Mouse (Mus musculus) C2C12 (cell line): Measurements from ENCODE around the gene Gpr171.

Source experiments
- CEBPB ChIP-seq: IDR thresholded peaks from one replicate; pipeline ENCODE4 v1.6.1; 2011; ENCODE audit warnings: low read depth, mild to moderate bottlenecking, control low read depth, moderate library complexity
- CTCF ChIP-seq: IDR thresholded peaks from one replicate; pipeline ENCODE4 v1.5.1; 2011; ENCODE audit not compliant: control insufficient read depth, insufficient read depth, insufficient read length
- FOSL1 ChIP-seq: IDR thresholded peaks from one replicate; pipeline ENCODE4 v1.8.0; 2011; ENCODE audit warnings: mild to moderate bottlenecking, low read length; ENCODE audit not compliant: poor library complexity, insufficient read depth, severe bottlenecking
- MAX ChIP-seq: IDR thresholded peaks from one replicate; pipeline ENCODE4 v1.6.1; 2011; ENCODE audit warnings: mild to moderate bottlenecking, control low read depth
- MYOD1 ChIP-seq: IDR thresholded peaks from one replicate; pipeline ENCODE4 v1.6.1; 2011; ENCODE audit warnings: low read depth; ENCODE audit not compliant: control insufficient read depth, insufficient read length
- MYOG ChIP-seq: IDR thresholded peaks from one replicate; pipeline ENCODE4 v1.6.1; 2011; ENCODE audit not compliant: control insufficient read depth, insufficient read length; ENCODE audit errors: extremely low read depth
- USF1 ChIP-seq: IDR thresholded peaks from one replicate; pipeline ENCODE4 v1.6.1; 2011; ENCODE audit warnings: low read depth, mild to moderate bottlenecking, control low read depth, moderate library complexity

DNA sequence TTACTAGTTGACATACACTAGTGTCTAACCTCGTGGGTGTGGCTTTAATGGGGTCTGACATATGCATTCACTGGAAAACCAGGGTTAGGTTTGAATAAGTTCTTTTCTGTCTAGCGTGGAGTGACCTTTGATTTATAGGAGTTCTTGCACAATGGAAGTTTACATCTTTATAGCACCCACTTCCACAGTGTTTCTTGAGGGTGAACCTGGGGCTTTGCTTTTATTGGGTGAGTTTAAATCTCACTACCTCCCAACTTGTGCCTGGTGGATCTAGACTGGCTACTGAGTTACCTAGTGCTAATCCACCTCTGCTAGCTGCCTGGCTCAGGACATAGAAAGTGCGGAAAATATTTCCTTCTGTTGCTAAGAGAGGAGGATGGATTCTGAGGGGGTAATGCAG, 10.3 kb upstream of the Gpr171 start:
- TF ChIP-seq CEBPB (no peak), CTCF (no peak), USF1 (no peak), MAX (no peak), MYOG (no peak), FOSL1 (no peak), MYOD1 (no peak)
